Mouse (Mus musculus): ENCODE results near the gene 3110001I22Rik. TPM values are rescaled to one million over a fixed set of nuclear protein-coding genes. Genes with fewer than 3 reads are reported as not detected.
"Not testable (repeated sequence)": the region's sequence is repeated elsewhere in the genome, so short reads cannot be mapped to it uniquely, and the experiment has no call there.

Gene 3110001I22Rik
- polyA plus RNA-seq (2014; fragmentation: Nextera tagmentation; extraction: Ambion mirVana): 5.5 and 6.0 TPM in 2 replicates

DNA sequence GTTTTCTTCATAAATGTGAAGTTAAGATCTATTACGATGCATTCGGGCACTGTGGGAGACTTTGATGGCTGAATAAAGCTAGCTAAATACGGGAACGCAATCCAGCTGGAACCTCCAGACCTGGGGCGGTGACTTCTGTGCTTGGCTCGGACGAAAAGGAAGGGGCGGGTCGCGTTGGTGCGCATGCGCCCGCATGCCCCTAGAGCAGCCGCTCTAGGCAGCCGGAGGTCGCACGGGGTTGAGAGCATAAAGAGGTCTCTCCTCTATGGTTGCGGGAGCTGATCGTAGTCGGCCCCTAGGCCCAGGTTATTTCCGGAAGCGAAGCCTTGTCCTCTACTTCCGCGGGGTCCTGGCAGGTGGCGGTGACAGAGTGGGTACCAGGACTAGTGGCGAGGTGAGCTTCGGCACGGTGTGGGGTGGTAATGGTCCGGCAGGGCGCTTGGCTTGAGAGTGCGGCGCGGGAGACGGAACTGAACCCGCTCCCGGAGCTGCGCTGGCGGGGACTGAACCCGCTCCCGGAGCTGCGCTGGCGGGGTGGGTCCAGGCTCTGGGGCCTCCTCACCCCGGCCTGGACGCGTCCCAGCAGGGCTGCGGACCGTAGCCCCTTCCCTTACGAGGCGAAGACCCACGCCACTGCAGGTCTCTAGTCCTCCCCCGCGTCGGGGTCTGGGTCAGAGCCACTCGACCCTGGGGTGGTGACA, at the start of gene 3110001I22Rik, which contains the start of gene Bfar:
TSS of gene 3110001I22Rik (plus strand) at position 245 of the 701 bp plus-strand sequence.
TSS of gene Bfar (plus strand) at position 174 of the 701 bp plus-strand sequence.
- WGBS: under 1% methylated on average over 54 of the region's 54 CpGs
- Histone ChIP-seq H3K9ac (ENCODE audit: low read length) (peak within 1 kb of the TSS; percentile 91), H3K4me1 (replicated peaks; ENCODE audit: control insufficient read depth, insufficient read depth, low read length) (peaks cover 13% of the 10 kb centered on the region), H3K4me3 (ENCODE audit: low read depth, low read length) (peak within 1 kb of the TSS; percentile 93), H3K27me3 (replicated peaks; ENCODE audit: control insufficient read depth, insufficient read depth, low read length) (no peaks in the 10 kb centered on the region), H3K36me3 (ENCODE audit: control insufficient read depth, insufficient read depth, low read length) (peaks cover 10% of the 10 kb centered on the region), H3K9me3 (ENCODE audit: control insufficient read depth, low read length) (no peaks in the 10 kb centered on the region), H3K27ac (ENCODE audit: low read depth) (peak within 1 kb of the TSS; percentile 87), H3K4me2 (ENCODE audit: low read length) (peak within 1 kb of the TSS; percentile 77)
- DNase-seq (ENCODE audit: low spot score) (peak; percentile 88), ATAC-seq (replicated peaks; ENCODE audit: low FRiP score, low TSS enrichment, low read depth) (peak; percentile 88)

- ATAC-seq (replicated peaks; ENCODE audit: low FRiP score, low TSS enrichment, low read depth) (no peak), DNase-seq (ENCODE audit: low spot score) (no peak)
- 52% methylated on average over 5 of the region's 5 CpGs for whole genome bisulfite sequencing
- Histone ChIP-seq H3K27ac (ENCODE audit: low read depth) (no peak overlapping the region), H3K27me3 (replicated peaks; ENCODE audit: control insufficient read depth, insufficient read depth, low read length) (no peaks in the 10 kb centered on the region), H3K36me3 (ENCODE audit: control insufficient read depth, insufficient read depth, low read length) (peaks cover 52% of the 10 kb centered on the region), H3K4me3 (ENCODE audit: low read depth, low read length) (no peak overlapping the region), H3K9ac (ENCODE audit: low read length) (no peak overlapping the region), H3K4me2 (ENCODE audit: low read length) (no peak overlapping the region), H3K4me1 (replicated peaks; ENCODE audit: control insufficient read depth, insufficient read depth, low read length) (no peaks in the 10 kb centered on the region), H3K9me3 (ENCODE audit: control insufficient read depth, low read length) (no peaks in the 10 kb centered on the region)
These were observed 43.4 kb upstream of the 3110001I22Rik start for GRCm38 (mm10) chr16:13628345-13628744.

GRCm38 (mm10) chr16:13638198-13638597, 33.5 kb upstream of the 3110001I22Rik start:
- H3K9me3 ChIP-seq (ENCODE audit: control insufficient read depth, low read length); H3K4me3 ChIP-seq (ENCODE audit: low read depth, low read length); H3K4me1 ChIP-seq (replicated peaks; ENCODE audit: control insufficient read depth, insufficient read depth, low read length); H3K27ac ChIP-seq (ENCODE audit: low read depth); DNase-seq (ENCODE audit: low spot score); H3K4me2 ChIP-seq (ENCODE audit: low read length); ATAC-seq (replicated peaks; ENCODE audit: low FRiP score, low TSS enrichment, low read depth); H3K9ac ChIP-seq (ENCODE audit: low read length); H3K27me3 ChIP-seq (replicated peaks; ENCODE audit: control insufficient read depth, insufficient read depth, low read length): not testable (repeated sequence)
- peaks cover 50% of the 10 kb centered on the region for H3K36me3 ChIP-seq (ENCODE audit: control insufficient read depth, insufficient read depth, low read length)
- 52% methylated on average over 2 of the region's 2 CpGs for WGBS

DNA sequence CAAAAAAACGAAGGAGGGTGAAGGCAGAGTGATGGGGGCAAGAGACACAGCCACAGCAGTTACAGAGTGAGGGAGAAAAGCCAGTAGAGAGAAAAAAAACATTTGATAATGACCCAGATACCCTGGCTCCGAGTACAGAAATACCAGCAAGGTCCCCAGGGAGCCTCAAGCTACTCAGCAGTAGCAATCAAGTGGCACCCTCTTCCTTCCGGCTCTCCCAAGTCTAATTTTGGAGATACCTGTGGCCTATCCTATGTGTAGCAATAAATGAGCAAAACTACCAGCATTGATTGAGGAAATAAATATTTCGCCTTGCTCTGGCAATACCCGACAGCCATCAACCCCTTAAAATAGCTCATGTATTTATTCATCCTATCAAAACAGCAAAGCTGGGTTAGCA, 32.2 kb upstream of the 3110001I22Rik start:
- no peak overlapping the region for H3K9ac ChIP-seq (ENCODE audit: low read length)
- H3K4me1 ChIP-seq (replicated peaks; ENCODE audit: control insufficient read depth, insufficient read depth, low read length): no peaks in the 10 kb centered on the region
- H3K27ac ChIP-seq (ENCODE audit: low read depth): no peak overlapping the region
- no peaks in the 10 kb centered on the region for H3K27me3 ChIP-seq (replicated peaks; ENCODE audit: control insufficient read depth, insufficient read depth, low read length)
- no peak overlapping the region for H3K4me2 ChIP-seq (ENCODE audit: low read length)
- ATAC-seq (replicated peaks; ENCODE audit: low FRiP score, low TSS enrichment, low read depth) (no peak), DNase-seq (ENCODE audit: low spot score) (no peak)
- WGBS: 81% methylated on average over 5 of the region's 5 CpGs
- no peak overlapping the region for H3K4me3 ChIP-seq (ENCODE audit: low read depth, low read length)
- no peaks in the 10 kb centered on the region for H3K9me3 ChIP-seq (ENCODE audit: control insufficient read depth, low read length)
- H3K36me3 ChIP-seq (ENCODE audit: control insufficient read depth, insufficient read depth, low read length): peaks cover 46% of the 10 kb centered on the region

DNA sequence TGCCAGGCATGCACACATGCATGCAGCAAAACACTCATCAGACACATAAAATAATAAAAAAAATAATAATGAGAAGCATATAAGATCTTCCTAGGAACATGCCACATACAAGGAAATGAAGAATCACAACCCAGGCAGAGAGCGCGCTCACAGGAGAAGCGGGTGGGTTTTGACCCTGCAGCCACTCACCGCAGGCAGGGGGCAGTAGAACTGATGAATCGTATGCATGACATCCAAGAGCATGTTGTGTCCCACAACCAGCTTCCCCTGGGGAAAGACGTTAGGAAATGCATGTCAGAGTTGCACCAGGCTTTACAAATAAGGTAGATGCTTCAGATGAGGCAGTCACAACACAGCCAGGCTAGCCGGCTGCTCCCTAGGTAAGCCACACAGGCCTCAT, 31.7 kb upstream of the 3110001I22Rik start:
- ATAC-seq (replicated peaks; ENCODE audit: low FRiP score, low TSS enrichment, low read depth) (no peak), DNase-seq (ENCODE audit: low spot score) (no peak)
- no peaks in the 10 kb centered on the region for H3K4me1 ChIP-seq (replicated peaks; ENCODE audit: control insufficient read depth, insufficient read depth, low read length)
- no peak overlapping the region for H3K4me3 ChIP-seq (ENCODE audit: low read depth, low read length)
- 79% methylated on average over 7 of the region's 7 CpGs for WGBS
- no peak overlapping the region for H3K4me2 ChIP-seq (ENCODE audit: low read length)
- no peaks in the 10 kb centered on the region for H3K9me3 ChIP-seq (ENCODE audit: control insufficient read depth, low read length)
- no peak overlapping the region for H3K9ac ChIP-seq (ENCODE audit: low read length)
- no peaks in the 10 kb centered on the region for H3K27me3 ChIP-seq (replicated peaks; ENCODE audit: control insufficient read depth, insufficient read depth, low read length)
- H3K27ac ChIP-seq (ENCODE audit: low read depth): no peak overlapping the region
- peaks cover 41% of the 10 kb centered on the region for H3K36me3 ChIP-seq (ENCODE audit: control insufficient read depth, insufficient read depth, low read length)

DNA sequence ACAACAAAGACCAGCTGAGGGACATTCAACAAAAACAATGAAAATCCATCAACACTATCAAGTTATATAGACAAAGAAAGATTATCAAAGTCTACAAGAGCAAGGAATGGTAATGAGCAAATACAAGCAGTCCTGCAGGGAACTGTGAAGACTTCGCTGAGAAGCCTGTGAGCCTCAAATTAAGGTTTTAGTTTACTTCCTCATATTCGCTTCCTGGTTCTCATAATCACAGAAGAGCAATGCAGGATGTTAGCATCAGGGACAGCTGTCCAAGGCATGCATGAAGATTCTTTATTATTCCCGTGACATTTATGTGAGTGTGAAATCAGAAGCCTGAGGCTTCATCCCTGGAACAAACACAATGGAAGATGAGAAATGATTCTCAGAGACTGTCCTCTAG, 27.3 kb upstream of the 3110001I22Rik start:
- peaks cover 38% of the 10 kb centered on the region for H3K36me3 ChIP-seq (ENCODE audit: control insufficient read depth, insufficient read depth, low read length)
- DNase-seq (ENCODE audit: low spot score) (no peak), ATAC-seq (replicated peaks; ENCODE audit: low FRiP score, low TSS enrichment, low read depth) (no peak)
- H3K9ac ChIP-seq (ENCODE audit: low read length): no peak overlapping the region
- H3K4me1 ChIP-seq (replicated peaks; ENCODE audit: control insufficient read depth, insufficient read depth, low read length): no peaks in the 10 kb centered on the region
- H3K4me2 ChIP-seq (ENCODE audit: low read length): no peak overlapping the region
- no peak overlapping the region for H3K27ac ChIP-seq (ENCODE audit: low read depth)
- H3K4me3 ChIP-seq (ENCODE audit: low read depth, low read length): no peak overlapping the region
- 82% methylated on average over 3 of the region's 3 CpGs for WGBS
- H3K27me3 ChIP-seq (replicated peaks; ENCODE audit: control insufficient read depth, insufficient read depth, low read length): no peaks in the 10 kb centered on the region
- H3K9me3 ChIP-seq (ENCODE audit: control insufficient read depth, low read length): no peaks in the 10 kb centered on the region

- no peaks in the 10 kb centered on the region for H3K4me1 ChIP-seq (replicated peaks; ENCODE audit: control insufficient read depth, insufficient read depth, low read length)
- WGBS: 80% methylated on average over 4 of the region's 4 CpGs
- peaks cover 47% of the 10 kb centered on the region for H3K36me3 ChIP-seq (ENCODE audit: control insufficient read depth, insufficient read depth, low read length)
- ATAC-seq (replicated peaks; ENCODE audit: low FRiP score, low TSS enrichment, low read depth) (no peak), DNase-seq (ENCODE audit: low spot score) (no peak)
- H3K27ac ChIP-seq (ENCODE audit: low read depth): no peak overlapping the region
- no peak overlapping the region for H3K4me2 ChIP-seq (ENCODE audit: low read length)
- no peak overlapping the region for H3K9ac ChIP-seq (ENCODE audit: low read length)
- no peaks in the 10 kb centered on the region for H3K27me3 ChIP-seq (replicated peaks; ENCODE audit: control insufficient read depth, insufficient read depth, low read length)
- H3K9me3 ChIP-seq (ENCODE audit: control insufficient read depth, low read length): no peaks in the 10 kb centered on the region
- no peak overlapping the region for H3K4me3 ChIP-seq (ENCODE audit: low read depth, low read length)
These were observed 25.8 kb upstream of the 3110001I22Rik start for GRCm38 (mm10) chr16:13645930-13646329.

DNA sequence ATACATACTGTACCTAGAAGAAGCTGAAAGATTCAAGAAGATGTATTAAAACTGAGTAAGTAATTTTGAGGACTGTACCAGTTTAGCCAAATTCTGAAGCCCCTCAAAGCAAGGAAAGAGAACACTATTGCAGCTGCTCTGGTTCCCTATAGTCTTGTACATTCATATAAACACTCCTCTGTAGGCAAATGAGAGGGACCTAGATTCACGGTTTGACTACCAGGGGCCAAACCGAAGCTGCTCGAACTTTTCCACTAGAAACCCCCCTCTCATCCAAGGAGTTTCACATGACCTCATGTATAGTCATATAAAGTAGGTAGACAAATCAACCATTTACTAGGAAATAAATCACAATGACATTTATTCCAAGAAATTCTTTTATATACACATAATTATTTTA, 12.8 kb upstream of the 3110001I22Rik start:
- H3K27ac ChIP-seq (ENCODE audit: low read depth): no peak overlapping the region
- H3K36me3 ChIP-seq (ENCODE audit: control insufficient read depth, insufficient read depth, low read length): peaks cover 60% of the 10 kb centered on the region
- H3K4me2 ChIP-seq (ENCODE audit: low read length): no peak overlapping the region
- ATAC-seq (replicated peaks; ENCODE audit: low FRiP score, low TSS enrichment, low read depth) (no peak), DNase-seq (ENCODE audit: low spot score) (no peak)
- WGBS: 94% methylated on average over 3 of the region's 3 CpGs
- no peaks in the 10 kb centered on the region for H3K27me3 ChIP-seq (replicated peaks; ENCODE audit: control insufficient read depth, insufficient read depth, low read length)
- no peaks in the 10 kb centered on the region for H3K4me1 ChIP-seq (replicated peaks; ENCODE audit: control insufficient read depth, insufficient read depth, low read length)
- no peak overlapping the region for H3K4me3 ChIP-seq (ENCODE audit: low read depth, low read length)
- H3K9ac ChIP-seq (ENCODE audit: low read length): no peak overlapping the region
- no peaks in the 10 kb centered on the region for H3K9me3 ChIP-seq (ENCODE audit: control insufficient read depth, low read length)

- H3K9ac ChIP-seq (ENCODE audit: low read length): no peak overlapping the region
- 93% methylated on average over 9 of the region's 9 CpGs for whole genome bisulfite sequencing
- H3K36me3 ChIP-seq (ENCODE audit: control insufficient read depth, insufficient read depth, low read length): peaks cover 61% of the 10 kb centered on the region
- no peak for DNase-seq (ENCODE audit: low spot score)
- no peak overlapping the region for H3K27ac ChIP-seq (ENCODE audit: low read depth)
- H3K4me1 ChIP-seq (replicated peaks; ENCODE audit: control insufficient read depth, insufficient read depth, low read length): no peaks in the 10 kb centered on the region
- no peaks in the 10 kb centered on the region for H3K27me3 ChIP-seq (replicated peaks; ENCODE audit: control insufficient read depth, insufficient read depth, low read length)
- no peak for ATAC-seq (replicated peaks; ENCODE audit: low FRiP score, low TSS enrichment, low read depth)
- H3K4me3 ChIP-seq (ENCODE audit: low read depth, low read length): no peak overlapping the region
- H3K9me3 ChIP-seq (ENCODE audit: control insufficient read depth, low read length): no peaks in the 10 kb centered on the region
- no peak overlapping the region for H3K4me2 ChIP-seq (ENCODE audit: low read length)
These were observed 11.0 kb upstream of the 3110001I22Rik start for GRCm38 (mm10) chr16:13660736-13661135.

Data from intestine, embryonic 14.5 days (tissue).